Mouse (Mus musculus) liver, embryonic 14.5 days (tissue): ENCODE data around the gene Cd37.

Experiments
- CTCF ChIP-seq: IDR thresholded peaks from 2 replicates; pipeline ENCODE4 v1.5.1; 2016; ENCODE audit warnings: antibody characterized with exemption, low read depth, control low read depth
- EP300 ChIP-seq: IDR thresholded peaks from 2 replicates; pipeline ENCODE4 v1.6.1; 2016; ENCODE audit warnings: antibody characterized with exemption, low read depth

GRCm38 (mm10) chr7:45238723-45239496 lies at the start of gene Cd37:
- TF ChIP-seq CTCF (no peak), EP300 (no peak)
